Mouse (Mus musculus): ENCODE results near the gene Syne3. TPM values are rescaled to one million over a fixed set of nuclear protein-coding genes. Genes with fewer than 3 reads are reported as not detected.

Gene Syne3
- polyA plus RNA-seq (2012; rRNA removed; ENCODE audit: low replicate concordance), result 6.2 and 6.6 TPM in 2 replicates

DNA sequence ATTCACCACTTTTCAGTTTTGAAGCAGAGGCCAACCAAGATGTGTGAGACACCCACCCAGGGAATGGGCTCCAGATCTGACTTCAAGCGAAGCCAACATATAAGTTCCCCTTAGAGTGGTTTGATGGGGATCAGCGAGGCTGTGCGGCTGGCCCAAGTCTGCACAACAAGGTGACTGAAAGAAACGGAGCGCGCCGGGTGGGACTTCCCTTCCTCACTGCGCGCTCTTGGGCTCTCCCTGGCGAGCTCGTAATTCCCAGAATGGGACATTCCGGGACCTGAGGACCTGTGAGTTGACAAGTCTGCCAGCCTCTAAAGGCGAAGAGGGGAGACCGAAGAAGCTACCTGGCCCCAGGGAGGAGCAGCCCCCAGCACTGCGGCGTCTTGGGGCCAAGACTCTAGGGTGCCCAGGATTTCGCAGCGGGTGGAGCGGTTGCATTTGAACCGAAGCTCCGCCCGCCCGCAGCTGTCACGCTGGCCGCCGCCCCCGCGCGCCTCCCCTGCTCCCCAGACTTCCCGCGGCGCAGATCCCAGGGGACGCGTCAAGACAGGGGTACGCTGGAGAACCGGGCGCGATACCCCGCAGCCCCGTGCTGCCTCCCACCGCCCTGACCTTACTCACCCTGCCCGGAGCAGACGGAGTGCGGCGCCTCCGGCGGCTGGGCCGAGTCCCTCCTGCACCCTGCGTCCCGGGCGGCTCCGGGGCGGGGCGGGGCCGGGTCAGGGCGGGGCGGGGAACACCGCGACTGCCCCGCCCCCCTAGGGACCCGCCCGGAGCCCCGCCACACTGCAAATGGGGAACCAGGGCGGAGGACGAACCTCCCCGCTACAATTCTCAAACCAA is at the start of gene Syne3:
Gene Syne3 (minus strand): TSS at position 440 of the 843 bp plus-strand sequence.

GRCm38 (mm10) chr12:105032147-105032831 is 22.7 kb upstream of the Syne3 start, which contains the start of gene Glrx5:
Gene Glrx5, plus strand, starts transcription at chr12:105032688.

Other genes starting within 250 kb of the Syne3 start
- 9.9 and 13.0 TPM in 2 replicates for gene Clmn, start 144.7 kb downstream of the Syne3 start, polyA plus RNA-seq (2012; rRNA removed; ENCODE audit: low replicate concordance)
- gene Glrx5, start 22.9 kb upstream of the Syne3 start, polyA plus RNA-seq (2012; rRNA removed; ENCODE audit: low replicate concordance), result 97.1 and 129 TPM in 2 replicates
- not detected in 2 replicates for gene Tcl1b2, start 136.2 kb upstream of the Syne3 start, polyA plus RNA-seq (2012; rRNA removed; ENCODE audit: low replicate concordance)
- gene Tcl1b1, start 149.9 kb upstream of the Syne3 start, polyA plus RNA-seq (2012; rRNA removed; ENCODE audit: low replicate concordance), result not detected in 2 replicates
- not detected in 2 replicates for gene Tcl1b5, start 166.5 kb upstream of the Syne3 start, polyA plus RNA-seq (2012; rRNA removed; ENCODE audit: low replicate concordance)
- not detected in 2 replicates for gene Tcl1b3, start 181.2 kb upstream of the Syne3 start, polyA plus RNA-seq (2012; rRNA removed; ENCODE audit: low replicate concordance)
- gene Tcl1b4, start 192.1 kb upstream of the Syne3 start, polyA plus RNA-seq (2012; rRNA removed; ENCODE audit: low replicate concordance), result not detected in 2 replicates
- not detected in 2 replicates for gene Tcl1, start 213.0 kb upstream of the Syne3 start, polyA plus RNA-seq (2012; rRNA removed; ENCODE audit: low replicate concordance)

All from subcutaneous adipose tissue, adult 2 months (tissue).